Mouse (Mus musculus): ENCODE measurements around the gene Zfp385c. TPM values are rescaled to one million over a fixed set of nuclear protein-coding genes. Genes with fewer than 3 reads are reported as not detected.

Gene Zfp385c
- 0.38 and 0.65 TPM in 2 replicates for polyA plus RNA-seq (2012; rRNA removed)

DNA sequence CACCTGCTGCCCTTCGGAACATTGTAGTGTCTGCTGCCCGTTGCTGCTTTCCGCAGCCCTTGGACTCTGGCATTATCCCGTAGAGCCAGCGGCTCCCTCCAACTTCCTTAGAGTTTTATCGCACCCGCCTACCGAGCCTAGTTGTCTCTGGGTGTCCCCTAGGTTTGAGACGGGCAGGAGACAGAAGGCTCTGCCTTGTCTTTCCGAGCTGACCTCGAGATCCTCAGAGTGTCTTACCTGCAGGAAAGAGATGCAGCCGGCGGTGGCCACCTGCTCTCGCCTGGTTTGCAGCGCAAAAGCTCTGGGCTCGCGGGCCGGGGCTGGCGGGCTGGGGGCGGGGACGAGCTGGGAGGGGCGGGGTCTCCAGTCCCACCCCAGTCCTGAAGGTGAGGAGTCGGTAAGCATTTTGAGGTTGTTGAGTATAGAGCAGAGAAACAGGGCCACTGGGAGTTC lies at the start of gene Zfp385c:
TSS of gene Zfp385c (minus strand) at position 292 of the 453 bp plus-strand sequence.
- DNase-seq (ENCODE audit: low read depth), result no peak

- no peak for DNase-seq (ENCODE audit: low read depth)
These were observed 49.1 kb upstream of the Zfp385c start for GRCm38 (mm10) chr11:100741348-100741747.

DNA sequence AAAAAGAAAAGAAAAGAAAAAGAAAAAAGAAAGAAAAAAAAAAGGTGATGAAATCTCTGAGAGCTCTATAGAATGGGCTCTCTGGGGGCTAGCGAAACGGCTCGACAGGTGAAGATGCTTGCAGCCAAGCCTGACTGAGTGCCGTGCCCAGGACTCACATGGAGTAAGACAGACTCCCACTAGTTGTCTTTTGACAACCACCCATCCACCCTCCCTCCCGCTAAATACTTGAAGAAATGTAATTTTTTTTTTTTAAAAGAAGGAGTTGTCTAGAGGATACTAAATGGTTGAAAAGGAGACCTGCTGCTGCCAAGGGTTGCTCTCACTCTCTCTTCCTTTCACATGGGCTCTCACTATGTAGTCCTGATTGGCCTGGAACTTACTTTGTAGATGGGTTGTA lies 46.5 kb upstream of the Zfp385c start:
- DNase-seq (ENCODE audit: low read depth), result no peak

DNA sequence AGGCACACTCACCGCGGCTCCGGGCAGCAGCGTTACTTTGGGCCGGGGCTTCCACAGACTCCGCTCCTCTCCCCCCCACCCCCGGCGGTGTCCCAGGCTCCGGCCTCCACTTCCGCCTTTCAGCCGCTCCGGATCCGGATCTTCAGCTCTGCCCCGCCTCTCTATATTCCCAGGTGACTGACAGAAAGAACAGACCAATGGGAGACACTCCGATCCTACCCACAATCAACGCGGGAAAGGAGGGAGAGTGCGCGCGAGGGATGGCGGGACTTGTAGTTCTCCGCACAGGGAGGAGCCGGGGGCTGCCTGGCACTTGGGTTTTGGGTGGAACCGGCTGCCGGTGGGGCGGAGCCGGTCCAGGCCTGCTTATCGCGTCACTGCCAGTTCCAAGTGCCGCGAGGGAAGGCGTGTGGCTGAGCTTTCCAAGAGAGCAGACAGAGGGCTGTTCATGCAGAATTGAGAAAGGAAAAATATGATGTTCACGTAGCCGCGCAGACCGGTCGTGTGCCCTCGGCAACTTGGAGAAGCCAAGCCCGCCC lies 45.9 kb upstream of the Zfp385c start, which contains the start of gene Rab5c:
TSS of gene Rab5c (minus strand) at position 150 of the 539 bp plus-strand sequence.
- peak; percentile 87 for DNase-seq (ENCODE audit: low read depth)

- no peak for DNase-seq (ENCODE audit: low read depth)
These were observed 45.0 kb upstream of the Zfp385c start for GRCm38 (mm10) chr11:100737105-100737733.

DNA sequence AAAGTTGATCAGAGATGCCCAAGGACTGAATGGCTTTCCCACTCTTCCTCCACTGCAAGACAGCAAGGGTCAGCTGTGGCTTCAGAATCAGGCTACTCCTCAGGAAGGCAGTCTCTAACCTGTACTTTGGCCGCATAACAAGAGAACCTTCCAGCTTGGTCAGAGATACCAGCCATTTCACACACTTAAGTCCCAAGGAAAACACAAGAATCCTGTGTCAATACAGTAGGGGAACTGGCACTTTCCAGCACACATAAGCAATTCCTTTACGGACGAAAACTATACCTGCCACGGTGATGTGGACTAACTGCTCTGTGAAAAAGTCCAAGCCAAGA lies 44.5 kb upstream of the Zfp385c start:
- DNase-seq (ENCODE audit: low read depth), result no peak

GRCm38 (mm10) chr11:100735954-100736745 lies 43.9 kb upstream of the Zfp385c start:
- DNase-seq (ENCODE audit: low read depth), result no peak

- DNase-seq (ENCODE audit: low read depth), result no peak
These were observed 43.0 kb upstream of the Zfp385c start for GRCm38 (mm10) chr11:100735134-100735865.

- no peak for DNase-seq (ENCODE audit: low read depth)
These were observed 38.4 kb upstream of the Zfp385c start for GRCm38 (mm10) chr11:100730477-100731205.

- DNase-seq (ENCODE audit: low read depth), result no peak
These were observed 37.7 kb upstream of the Zfp385c start for GRCm38 (mm10) chr11:100729976-100730375.

DNA sequence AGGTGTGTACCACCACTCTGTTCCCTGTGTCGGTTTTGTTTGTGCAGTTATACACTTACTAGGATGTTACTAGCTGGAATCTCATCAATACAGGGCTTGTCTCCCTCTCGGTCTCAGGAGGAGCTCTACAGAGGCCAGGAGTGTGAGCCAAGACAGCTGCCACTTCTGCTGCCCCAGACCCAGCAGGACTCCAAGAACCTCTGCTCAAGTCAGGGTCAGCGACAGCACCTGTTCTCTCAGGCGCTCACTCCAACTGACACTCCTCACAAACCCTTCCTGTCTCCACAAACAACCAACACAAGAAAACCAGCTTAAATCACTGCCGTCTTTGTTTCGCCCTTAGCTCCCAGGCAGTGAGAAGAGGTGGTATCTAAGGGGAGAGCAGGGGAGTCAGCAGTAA lies 36.3 kb upstream of the Zfp385c start:
- no peak for DNase-seq (ENCODE audit: low read depth)

DNA sequence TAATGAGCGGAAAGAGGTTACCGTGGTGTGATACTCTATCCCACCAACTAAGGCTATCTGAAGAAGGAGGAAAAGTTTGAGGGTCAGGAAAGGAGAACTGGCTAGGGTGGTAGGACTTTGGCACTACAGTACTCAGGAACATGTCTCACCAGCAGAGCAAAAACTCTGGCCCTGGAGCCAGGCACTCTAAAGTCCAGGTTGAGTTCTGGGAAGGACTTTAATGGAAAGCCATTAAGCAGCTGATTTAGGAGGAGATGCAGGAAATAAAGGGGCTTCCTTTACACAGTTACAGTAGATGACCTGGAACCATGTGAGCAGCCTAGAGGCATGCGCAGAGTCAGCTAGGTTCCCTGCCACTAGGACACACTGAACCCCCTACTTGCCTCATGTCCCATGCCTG lies 34.9 kb upstream of the Zfp385c start:
- DNase-seq (ENCODE audit: low read depth), result no peak

GRCm38 (mm10) chr11:100724919-100725512 lies 32.8 kb upstream of the Zfp385c start:
- DNase-seq (ENCODE audit: low read depth), result no peak

DNA sequence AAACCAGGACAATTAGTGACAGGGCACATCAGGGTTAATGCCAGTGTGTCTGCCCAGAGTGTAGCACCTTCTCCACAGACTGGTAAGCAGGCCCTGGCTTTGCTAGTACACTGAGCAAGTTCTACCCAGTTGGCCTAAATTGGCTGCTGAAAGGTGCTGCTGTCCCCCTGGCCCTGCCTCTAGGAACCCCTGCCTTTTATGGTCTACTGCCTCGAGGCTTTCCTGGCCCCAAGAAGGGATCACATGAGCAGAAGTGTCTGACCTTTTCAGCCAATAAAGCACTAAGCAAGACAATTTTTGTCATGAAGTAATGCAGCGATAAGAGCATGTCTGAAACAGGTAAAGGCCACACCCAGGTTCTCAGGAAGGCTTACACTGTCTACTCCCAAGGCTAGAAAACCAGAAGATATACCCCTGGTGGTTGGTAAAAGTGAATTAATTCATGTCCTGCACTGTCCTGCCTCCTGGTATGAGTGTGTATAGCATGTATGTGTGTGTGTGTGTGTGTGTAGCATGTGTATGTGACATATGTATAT lies 30.3 kb upstream of the Zfp385c start:
- DNase-seq (ENCODE audit: low read depth), result no peak

DNA sequence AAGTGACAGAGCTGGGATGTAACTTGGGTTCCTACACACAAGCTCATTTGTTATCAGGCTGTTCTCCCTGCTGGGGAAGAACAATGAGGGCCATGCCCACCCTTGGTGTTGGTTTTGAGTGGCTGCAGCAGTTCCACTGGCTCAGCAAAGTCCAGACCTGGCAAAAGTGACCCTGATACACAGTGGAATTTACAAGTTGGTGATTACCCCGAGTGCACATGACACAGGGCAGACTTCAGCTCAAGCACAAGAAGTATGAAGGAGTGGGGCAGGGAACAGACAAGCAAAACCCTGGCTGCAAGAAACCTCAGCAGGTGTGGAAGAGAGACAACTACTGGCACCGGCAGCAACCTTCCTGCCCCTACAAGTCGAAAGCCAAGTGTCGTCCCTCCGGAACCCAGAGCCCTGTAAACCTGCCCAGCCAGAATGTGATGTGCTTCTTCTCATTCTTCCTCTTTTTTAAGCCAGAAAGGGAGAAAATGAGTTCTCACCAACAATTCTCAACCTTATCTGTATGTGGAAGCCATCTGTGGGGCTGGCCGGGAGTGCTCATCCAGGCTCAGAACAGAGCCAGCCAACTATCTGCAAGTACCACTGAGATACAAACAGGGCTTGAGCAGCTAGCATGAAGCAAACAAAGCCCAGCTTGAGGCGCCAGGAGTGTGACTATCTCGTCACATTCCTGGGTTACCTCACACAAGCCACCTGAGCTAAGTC lies 29.7 kb upstream of the Zfp385c start:
- no peak for DNase-seq (ENCODE audit: low read depth)

DNA sequence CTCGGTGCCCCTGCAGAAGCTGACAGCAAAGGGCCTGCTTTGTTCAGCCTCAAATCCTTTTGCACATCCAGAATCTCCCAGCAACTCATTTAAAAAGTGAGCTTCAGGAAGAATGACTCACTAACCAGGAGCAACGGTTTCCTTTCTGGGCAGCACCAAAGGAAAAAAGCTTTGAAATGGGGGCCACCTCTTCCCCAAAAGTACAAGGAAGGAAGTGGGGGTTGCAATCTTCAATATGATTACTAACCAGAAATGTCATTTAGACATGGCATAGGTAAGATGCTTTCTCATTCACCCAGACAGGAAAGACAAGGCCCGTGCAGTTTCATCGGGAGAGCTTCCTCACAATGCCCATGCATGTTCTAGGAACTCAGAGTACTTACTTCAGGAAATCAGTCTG lies 29.0 kb upstream of the Zfp385c start:
- no peak for DNase-seq (ENCODE audit: low read depth)

GRCm38 (mm10) chr11:100720345-100720744 lies 28.1 kb upstream of the Zfp385c start:
- no peak for DNase-seq (ENCODE audit: low read depth)

DNA sequence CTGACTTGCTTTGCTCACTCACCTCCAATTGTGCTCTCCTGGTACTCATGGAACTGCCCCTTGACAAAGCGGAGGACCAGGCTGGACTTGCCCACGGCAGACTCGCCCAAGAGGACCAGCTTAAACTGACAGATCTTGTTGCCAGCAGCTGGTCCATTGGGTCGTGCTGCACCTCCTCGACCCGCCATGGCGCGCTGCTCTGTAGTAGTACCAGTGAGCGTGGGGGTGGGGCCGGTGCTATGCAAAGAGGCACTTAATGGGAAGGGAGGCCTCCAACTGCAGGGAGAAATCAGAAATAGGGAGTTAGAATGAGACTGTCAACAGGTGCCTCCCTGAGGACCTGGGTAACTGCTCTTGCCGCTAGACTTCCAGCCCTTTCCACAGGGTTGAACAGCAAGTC lies 27.6 kb upstream of the Zfp385c start:
- no peak for DNase-seq (ENCODE audit: low read depth)

- no peak for DNase-seq (ENCODE audit: low read depth)
These were observed 27.1 kb upstream of the Zfp385c start for GRCm38 (mm10) chr11:100719312-100719711.

DNA sequence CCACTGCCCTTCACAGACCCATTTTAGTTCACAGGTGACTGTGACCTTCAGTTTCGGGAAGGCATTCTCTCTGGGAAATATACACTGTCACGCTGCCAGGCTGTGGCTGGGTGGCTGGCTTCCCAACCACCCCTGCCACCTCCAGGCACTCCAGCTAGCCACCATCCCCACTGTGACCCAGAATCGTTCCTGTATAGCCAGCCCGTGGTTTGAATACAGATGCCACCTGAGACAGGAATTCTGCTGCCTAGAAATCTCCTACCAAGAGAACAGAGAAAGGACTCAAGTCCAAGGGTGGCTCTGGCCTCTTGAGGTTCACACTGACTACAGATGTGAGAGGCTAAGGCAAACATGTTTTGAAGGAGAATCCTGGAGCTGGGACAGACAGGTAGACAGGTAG lies 26.6 kb upstream of the Zfp385c start:
- no peak for DNase-seq (ENCODE audit: low read depth)

Data from gonadal fat pad, adult 2 months (tissue).